Mouse (Mus musculus): Measurements from ENCODE around the gene Acer3. TPM values are rescaled to one million over a fixed set of nuclear protein-coding genes. Genes with fewer than 3 reads are reported as not detected.

Acer3 gene
- 10 to 100 TPM; 17.9 to 20.8 TPM for total RNA-seq (2021)

- DNase-seq (ENCODE audit: extremely low spot score in 1 of 2, low spot score in 1 of 2), result no peak
Observed at GRCm38 (mm10) chr7:98321083-98321482, at the start of gene Acer3. Gene Acer3 (minus strand): TSS chr7:98321208.

DNA sequence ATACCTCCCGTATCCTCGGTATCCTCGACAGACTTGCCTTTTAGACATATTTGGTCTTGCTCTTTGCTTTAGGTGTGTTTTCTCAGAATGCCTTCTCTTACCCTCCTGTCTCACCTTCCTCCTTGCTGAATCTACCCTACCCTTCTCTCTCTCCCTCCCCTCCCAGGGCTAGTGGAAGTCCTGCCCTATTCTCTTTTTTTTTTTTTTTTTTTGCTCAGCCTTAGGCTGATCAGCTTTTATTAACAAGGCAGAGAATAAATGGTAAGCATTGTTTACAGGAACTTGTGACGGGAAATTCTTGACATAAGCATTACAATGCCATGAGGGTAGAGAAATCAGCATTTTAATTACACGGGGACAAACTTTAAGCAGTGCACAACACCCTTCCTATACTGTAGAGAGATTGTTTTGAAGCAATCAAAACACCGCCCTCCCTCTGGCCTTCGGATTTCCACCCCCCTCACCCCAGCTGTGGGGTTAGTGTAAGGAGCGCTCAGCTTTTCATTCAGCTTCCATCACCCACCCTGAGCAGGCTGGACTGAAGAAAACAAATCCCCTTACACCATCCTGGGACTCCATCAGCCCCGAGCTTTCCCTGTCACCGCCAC is 48.9 kb upstream of the Acer3 start:
- no peak for DNase-seq (ENCODE audit: extremely low spot score in 1 of 2, low spot score in 1 of 2)

- DNase-seq (ENCODE audit: extremely low spot score in 1 of 2, low spot score in 1 of 2), result no peak
Observed at GRCm38 (mm10) chr7:98361662-98362061, 40.7 kb upstream of the Acer3 start.

DNA sequence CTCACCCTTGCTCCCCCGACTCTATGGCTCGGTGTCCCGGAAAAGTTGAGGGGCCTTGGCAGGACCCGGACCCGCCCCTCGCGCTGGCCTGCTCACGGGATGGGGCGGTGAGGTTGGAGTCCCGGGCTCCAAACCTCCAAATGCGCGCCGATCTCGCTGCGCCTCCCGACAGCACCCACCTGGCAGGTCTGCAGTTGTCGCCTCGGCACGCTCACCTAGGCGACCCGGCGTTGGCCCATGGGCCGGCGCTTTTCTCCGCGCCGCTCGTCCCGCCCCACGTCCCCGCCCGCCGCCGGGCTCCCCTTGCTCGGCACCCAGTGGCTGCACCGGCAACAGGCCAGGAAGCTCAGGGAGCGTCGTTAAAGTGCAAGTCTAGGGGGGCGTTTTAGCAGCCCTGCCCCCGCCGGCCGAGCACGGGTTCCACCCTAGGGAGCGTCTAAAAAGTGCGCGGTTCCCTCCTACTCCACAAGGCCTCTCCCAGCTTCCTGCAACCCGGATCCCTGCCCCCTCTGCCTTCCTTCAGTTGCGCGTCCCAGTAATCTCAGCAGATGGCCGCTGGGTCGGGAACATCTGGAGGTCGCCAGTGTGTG is 40.1 kb upstream of the Acer3 start, which contains the start of gene Tsku:
TSS of gene Tsku (minus strand) at position 266 of the 590 bp plus-strand sequence.
- DNase-seq (ENCODE audit: extremely low spot score in 1 of 2, low spot score in 1 of 2), result peak; percentile 66 to 73

GRCm38 (mm10) chr7:98360621-98360990 is 39.6 kb upstream of the Acer3 start:
- no peak for DNase-seq (ENCODE audit: extremely low spot score in 1 of 2, low spot score in 1 of 2)

GRCm38 (mm10) chr7:98359951-98360620 is 39.1 kb upstream of the Acer3 start:
- no peak for DNase-seq (ENCODE audit: extremely low spot score in 1 of 2, low spot score in 1 of 2)

GRCm38 (mm10) chr7:98358016-98358415 is 37.0 kb upstream of the Acer3 start:
- no peak for DNase-seq (ENCODE audit: extremely low spot score in 1 of 2, low spot score in 1 of 2)

DNA sequence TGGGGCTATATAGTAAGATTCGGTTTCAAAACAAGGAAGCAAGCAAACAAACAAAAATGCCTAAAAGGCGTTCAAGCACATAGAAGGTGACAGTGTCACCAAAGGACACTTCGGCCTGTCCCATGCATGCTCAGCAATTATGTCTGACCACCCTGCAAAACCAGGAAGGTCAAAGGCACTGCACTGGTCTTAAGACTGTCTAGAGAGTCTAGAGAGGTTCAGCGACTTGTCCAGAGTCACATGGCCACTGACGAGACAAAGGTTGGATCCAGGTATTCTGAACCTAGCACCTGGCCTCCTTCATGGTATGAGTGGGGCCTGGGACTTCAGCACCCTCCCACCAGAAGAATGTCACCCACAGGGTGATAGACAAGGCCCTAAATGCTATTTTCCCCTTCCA is 36.3 kb upstream of the Acer3 start:
- DNase-seq (ENCODE audit: extremely low spot score in 1 of 2, low spot score in 1 of 2), result no peak

GRCm38 (mm10) chr7:98354921-98355310 is 33.9 kb upstream of the Acer3 start:
- no peak for DNase-seq (ENCODE audit: extremely low spot score in 1 of 2, low spot score in 1 of 2)

DNA sequence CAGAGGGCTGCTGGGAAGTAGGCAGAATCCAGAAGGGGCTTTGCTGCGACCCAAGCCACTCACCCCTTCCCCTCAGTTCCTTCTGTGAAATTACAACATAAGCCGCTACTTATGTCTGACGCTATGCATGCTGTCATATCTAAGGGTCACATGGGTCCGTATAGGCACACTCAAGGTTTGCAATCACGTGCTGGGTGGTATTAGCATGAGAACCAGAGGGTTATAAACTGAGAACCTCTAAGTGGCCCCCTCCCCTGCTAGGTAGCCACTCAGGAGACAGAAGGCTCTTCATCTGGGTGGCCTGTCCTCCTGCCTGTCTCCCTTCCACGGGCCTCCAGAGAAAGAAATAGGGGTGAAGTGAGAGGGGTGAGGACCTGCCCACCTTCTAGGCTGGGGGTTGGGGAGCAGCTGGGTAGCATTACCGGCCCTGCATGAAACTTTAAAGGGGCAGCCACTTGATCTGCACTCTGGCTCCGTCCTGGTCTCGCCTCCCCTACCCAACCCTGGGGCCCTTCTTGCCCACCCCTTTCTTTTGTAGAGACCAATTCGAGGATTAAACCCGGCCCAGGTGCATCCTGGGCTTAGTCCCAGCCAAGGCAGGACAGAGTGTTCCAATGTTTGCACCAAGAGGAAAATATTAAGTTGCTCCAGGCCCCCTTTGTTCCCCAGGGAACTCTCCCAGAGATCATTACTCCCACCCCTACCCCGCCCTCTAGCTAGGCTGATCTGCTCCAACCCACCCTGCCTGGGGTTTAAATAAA is 33.3 kb upstream of the Acer3 start:
- no peak for DNase-seq (ENCODE audit: extremely low spot score in 1 of 2, low spot score in 1 of 2)

DNA sequence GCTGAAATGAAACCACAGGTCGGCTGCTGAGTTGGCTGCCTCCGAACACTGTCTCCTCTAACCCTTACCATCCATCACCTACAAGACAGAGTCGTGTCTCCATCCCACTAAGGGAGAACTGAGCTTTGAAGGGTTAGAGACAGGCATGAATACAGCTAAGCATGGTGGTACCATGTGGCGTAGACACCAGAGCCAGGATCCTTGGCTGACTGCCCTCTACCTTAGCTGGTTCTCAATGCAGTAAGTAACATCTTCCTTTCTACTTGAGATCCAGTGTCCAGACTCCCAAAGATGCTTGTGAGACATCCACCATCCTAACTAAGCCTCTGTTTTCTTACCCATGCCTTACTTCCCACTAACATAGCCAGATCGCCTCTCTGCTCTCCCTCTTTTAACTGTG is 32.6 kb upstream of the Acer3 start:
- DNase-seq (ENCODE audit: extremely low spot score in 1 of 2, low spot score in 1 of 2), result no peak

GRCm38 (mm10) chr7:98351523-98351922 is 30.5 kb upstream of the Acer3 start:
- no peak for DNase-seq (ENCODE audit: extremely low spot score in 1 of 2, low spot score in 1 of 2)

GRCm38 (mm10) chr7:98349821-98350220 is 28.8 kb upstream of the Acer3 start:
- no peak for DNase-seq (ENCODE audit: extremely low spot score in 1 of 2, low spot score in 1 of 2)

GRCm38 (mm10) chr7:98349096-98349495 is 28.1 kb upstream of the Acer3 start:
- peak; percentile 79 to 98 for DNase-seq (ENCODE audit: extremely low spot score in 1 of 2, low spot score in 1 of 2)

DNA sequence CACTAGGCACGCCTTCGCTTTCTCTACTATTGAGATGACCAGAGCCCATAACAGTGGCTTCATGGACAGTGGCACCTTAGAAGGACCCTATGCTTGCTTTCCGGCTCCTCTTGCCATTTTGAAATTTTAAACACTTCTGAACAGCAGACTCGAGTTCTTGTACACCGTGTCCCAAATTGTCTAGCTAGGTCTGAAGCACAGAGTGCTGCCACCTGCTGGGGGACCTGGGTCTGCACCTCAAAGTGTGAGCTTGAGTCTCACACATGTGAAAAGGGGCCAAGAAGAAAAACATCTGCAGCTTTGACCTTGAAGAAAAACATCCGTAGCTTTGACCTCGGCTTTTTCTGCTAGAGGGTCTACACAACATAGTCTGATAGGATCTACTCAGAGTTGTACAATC is 27.0 kb upstream of the Acer3 start:
- DNase-seq (ENCODE audit: extremely low spot score in 1 of 2, low spot score in 1 of 2), result peak; percentile 43 to 76

DNA sequence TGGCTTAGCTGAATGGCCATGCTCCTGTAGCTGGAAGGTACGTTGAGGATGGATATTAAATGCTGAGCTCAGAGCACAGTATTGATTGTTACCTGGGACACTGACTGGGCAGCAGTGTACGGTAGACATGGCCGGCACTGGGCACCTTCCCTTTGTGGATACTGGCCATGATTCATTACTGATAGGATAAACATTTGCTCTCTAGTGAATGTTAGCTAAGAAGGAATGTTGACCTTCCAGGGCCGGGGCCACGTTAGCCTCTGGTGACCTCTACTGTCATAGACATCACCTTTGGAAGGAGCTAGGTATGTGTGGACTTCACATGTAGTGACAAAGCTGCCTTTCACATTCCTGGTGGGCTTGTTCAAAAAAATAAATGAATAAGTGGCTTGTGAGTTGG is 26.5 kb upstream of the Acer3 start:
- no peak for DNase-seq (ENCODE audit: extremely low spot score in 1 of 2, low spot score in 1 of 2)

DNA sequence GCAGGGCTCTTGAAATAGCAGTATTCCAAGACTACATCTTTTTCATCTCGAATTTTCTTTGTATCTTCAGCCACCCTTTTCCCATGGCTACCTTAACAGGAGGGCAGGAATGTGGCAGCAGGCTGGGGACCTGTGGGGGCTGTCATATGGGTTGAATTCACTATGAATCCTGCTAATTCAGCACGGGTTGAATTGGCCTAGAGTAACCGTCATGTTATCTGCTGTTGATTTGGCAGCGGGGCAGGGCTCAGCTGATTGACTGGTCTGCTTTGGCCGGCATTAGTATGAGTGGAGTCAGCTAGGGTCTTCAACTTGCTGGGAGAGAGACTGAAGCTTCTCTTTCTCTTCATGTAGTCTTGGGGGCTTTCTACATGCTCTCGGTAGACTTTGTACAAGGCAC is 24.0 kb upstream of the Acer3 start:
- no peak for DNase-seq (ENCODE audit: extremely low spot score in 1 of 2, low spot score in 1 of 2)

DNA sequence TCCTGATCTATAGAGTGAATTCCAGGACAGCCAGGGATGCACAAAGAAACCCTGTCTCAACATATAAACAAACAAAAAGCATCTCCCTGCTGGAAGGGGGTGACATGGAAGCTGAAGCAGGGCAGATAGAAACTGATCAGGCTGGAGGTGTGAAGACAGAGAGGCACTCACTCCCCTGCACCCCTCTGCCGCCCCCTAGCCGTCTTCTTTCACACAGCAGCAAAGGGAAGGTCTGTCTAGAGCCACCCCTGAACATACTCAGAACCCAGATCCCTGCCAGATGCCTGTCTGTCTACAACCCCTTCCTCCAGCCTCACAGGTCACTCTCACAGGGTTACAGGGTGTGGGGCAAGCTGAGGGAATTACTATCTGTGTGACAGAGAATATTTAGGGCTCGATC is 23.4 kb upstream of the Acer3 start:
- DNase-seq (ENCODE audit: extremely low spot score in 1 of 2, low spot score in 1 of 2), result peak in 1 of 2 experiments; percentile 64

DNA sequence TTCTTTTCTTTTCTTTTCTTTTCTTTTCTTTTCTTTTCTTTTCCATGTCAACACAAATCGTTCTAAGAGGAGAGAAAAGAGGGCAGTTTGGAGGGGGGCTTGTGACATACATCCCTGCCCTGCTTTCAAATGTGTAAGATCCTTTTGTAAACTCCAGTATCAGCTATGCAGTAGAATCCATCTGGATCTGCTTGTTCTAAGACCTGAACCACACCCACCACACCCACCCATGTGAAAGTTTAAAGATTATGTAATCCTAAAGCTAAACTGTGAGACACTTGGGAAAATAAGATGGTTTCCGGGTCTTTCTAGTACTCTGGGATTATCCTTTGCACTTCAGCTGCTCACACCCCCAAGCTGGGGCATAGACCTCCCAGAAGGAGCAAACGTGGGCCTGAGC is 21.2 kb upstream of the Acer3 start:
- no peak for DNase-seq (ENCODE audit: extremely low spot score in 1 of 2, low spot score in 1 of 2)

DNA sequence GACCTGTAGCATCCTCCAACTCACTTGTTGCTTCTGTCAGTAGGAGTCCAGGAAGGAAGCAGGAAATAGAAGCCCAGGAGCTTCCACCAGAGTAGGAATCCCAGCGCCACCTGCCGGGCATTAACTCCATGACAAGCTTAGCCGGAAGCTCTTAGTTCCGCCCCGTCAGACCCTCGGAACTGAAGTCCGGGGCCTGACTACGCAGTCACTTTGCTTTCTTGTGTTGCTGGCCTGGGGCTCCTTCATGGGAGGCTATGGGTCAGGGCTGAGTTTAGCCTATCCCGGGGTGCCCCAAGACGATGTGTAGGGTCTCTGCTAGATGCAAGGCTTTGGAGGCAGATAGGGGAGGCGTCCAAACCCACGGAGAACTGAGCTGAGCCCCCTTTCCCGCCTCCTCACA is 20.5 kb upstream of the Acer3 start:
- peak; percentile 75 to 95 for DNase-seq (ENCODE audit: extremely low spot score in 1 of 2, low spot score in 1 of 2)

- no peak for DNase-seq (ENCODE audit: extremely low spot score in 1 of 2, low spot score in 1 of 2)
Observed at GRCm38 (mm10) chr7:98340343-98340742, 19.3 kb upstream of the Acer3 start.
